Mouse (Mus musculus): ENCODE measurements at regions not wholly inside any gene's neighbourhood (a gene's known extent, or its start where the extent isn't known, plus 50 kb on each side); places are given as distances from the start of the nearest gene placed in this dataset.

GRCm38 (mm10) chr2:94248948-94249347 is 91.2 kb upstream of the Hsd17b12 start:
- DNase-seq (ENCODE audit: low read depth, low spot score), result no peak

- DNase-seq (ENCODE audit: low read depth, low spot score), result peak; percentile 85
These were observed 89.2 kb upstream of the Hsd17b12 start for GRCm38 (mm10) chr2:94246851-94247471.

GRCm38 (mm10) chr2:94246180-94246611 is 88.4 kb upstream of the Hsd17b12 start:
- no peak for DNase-seq (ENCODE audit: low read depth, low spot score)

GRCm38 (mm10) chr2:94245305-94245959 is 87.7 kb upstream of the Hsd17b12 start:
- peak; percentile 94 for DNase-seq (ENCODE audit: low read depth, low spot score)

- no peak for DNase-seq (ENCODE audit: low read depth, low spot score)
These were observed 86.4 kb upstream of the Hsd17b12 start for GRCm38 (mm10) chr2:94244140-94244539.

GRCm38 (mm10) chr2:94243053-94243916 is 85.5 kb upstream of the Hsd17b12 start:
- no peak for DNase-seq (ENCODE audit: low read depth, low spot score)

GRCm38 (mm10) chr2:94242406-94243052 is 84.8 kb upstream of the Hsd17b12 start:
- DNase-seq (ENCODE audit: low read depth, low spot score), result no peak

- no peak for DNase-seq (ENCODE audit: low read depth, low spot score)
These were observed 84.3 kb upstream of the Hsd17b12 start for GRCm38 (mm10) chr2:94242051-94242397.

- peak; percentile 85 for DNase-seq (ENCODE audit: low read depth, low spot score)
These were observed 83.7 kb upstream of the Hsd17b12 start for GRCm38 (mm10) chr2:94241301-94242050.

- peak; percentile 13 for DNase-seq (ENCODE audit: low read depth, low spot score)
These were observed 82.6 kb upstream of the Hsd17b12 start for GRCm38 (mm10) chr2:94240411-94240810.

- no peak for DNase-seq (ENCODE audit: low read depth, low spot score)
These were observed 81.8 kb upstream of the Hsd17b12 start for GRCm38 (mm10) chr2:94239573-94239972.

GRCm38 (mm10) chr2:94236479-94236878 is 78.7 kb upstream of the Hsd17b12 start:
- DNase-seq (ENCODE audit: low read depth, low spot score), result no peak

- no peak for DNase-seq (ENCODE audit: low read depth, low spot score)
These were observed 75.8 kb upstream of the Hsd17b12 start for GRCm38 (mm10) chr2:94233597-94233996.

- no peak for DNase-seq (ENCODE audit: low read depth, low spot score)
These were observed 61.7 kb upstream of the Hsd17b12 start for GRCm38 (mm10) chr2:94219421-94219820.

- DNase-seq (ENCODE audit: low read depth, low spot score), result no peak
These were observed 59.7 kb upstream of the Hsd17b12 start for GRCm38 (mm10) chr2:94217481-94217880.

- DNase-seq (ENCODE audit: low read depth, low spot score), result no peak
These were observed 57.7 kb upstream of the Hsd17b12 start for GRCm38 (mm10) chr2:94215455-94215854.
